Mouse (Mus musculus) gastrocnemius, adult 18-20 months (tissue): ENCODE measurements around the gene Max. TPM values are rescaled to one million over a fixed set of nuclear protein-coding genes. Genes with fewer than 3 reads are reported as not detected.

Experiments
- DNase-seq: peaks from one replicate; pipeline ENCODE4 v3.0.0; 2021; ENCODE audit warnings: low spot score
- total RNA-seq, 2 experiments: library from RNA; stranded (reverse); gene quantifications; 2 replicates each; pipeline ENCODE4 v1.2.3; 2021

The Max gene
- total RNA-seq, 2 experiments from 2014 or later: 30.1 to 36.7 TPM

DNA sequence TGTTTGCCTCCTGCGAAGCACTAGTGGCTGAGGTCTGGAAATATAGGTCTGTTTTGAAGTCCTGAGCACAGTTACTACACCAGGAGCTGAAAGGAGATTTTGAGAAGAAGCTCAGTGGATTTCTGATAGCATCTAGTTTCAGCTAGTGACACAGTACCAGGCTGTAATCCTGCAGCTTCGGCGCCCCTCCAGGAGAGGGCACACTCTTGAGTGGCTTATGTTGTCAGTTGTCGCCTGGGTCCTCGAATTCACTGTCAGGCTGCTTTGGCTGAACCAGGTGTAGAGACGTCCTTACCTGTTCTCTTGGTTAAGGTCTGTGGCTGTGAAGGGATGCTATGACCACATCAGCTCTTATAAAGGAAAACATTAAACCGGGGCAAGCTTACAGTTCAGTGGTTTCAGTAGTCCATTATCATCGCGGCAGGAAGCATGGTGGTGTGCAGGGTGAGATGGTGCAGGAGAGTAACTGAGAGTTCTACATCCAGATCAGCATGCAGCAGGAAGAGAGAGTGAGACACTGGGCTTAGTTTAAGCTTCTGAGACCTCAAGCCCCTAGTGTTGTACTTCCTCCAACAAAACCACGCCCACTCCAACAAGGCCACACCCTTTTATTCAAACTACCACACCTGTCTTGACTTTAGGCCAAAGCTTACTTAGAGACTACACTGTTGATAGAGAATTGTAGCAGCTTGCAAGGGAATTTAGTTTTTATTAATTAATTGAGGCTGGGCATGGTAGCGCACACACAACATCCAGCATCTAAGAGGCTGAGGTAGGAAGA, 72.4 kb downstream of the Max start:
- DNase-seq: no peak

DNA sequence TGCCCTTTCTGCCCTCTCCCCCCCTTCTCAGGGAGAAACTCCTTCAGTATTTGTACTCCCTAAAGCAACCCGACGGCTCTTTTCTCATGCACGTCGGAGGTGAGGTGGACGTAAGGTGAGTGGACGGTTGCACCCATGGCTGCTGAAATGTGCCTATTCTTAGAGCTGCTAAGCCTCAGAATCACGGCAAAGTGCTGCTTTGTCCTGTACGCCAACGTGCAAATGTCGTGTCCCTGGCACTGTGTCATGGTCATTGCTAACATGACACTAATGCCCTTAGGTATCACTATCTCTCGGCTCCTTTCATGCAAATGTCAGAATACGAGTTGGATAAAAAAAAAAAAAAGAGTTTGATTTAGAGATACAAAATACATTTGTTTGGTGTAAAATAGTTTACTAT, 74.1 kb downstream of the Max start:
- DNase-seq: peak; percentile 61

Other genes with a start within 250 kb of the Max start
- 10 to 100 TPM; 56.7 to 60.1 TPM for gene Churc1, start 196.7 kb downstream of the Max start, total RNA-seq
- 10 to 100 TPM; 11.7 to 12.1 TPM for gene Fntb, start 196.6 kb downstream of the Max start, total RNA-seq
- not detected for gene Gpx2, start 166.6 kb downstream of the Max start, total RNA-seq
- 1 to 10 TPM; 1.7 to 3.1 TPM for gene Rab15, start 139.3 kb downstream of the Max start, total RNA-seq